Mouse (Mus musculus) olfactory bulb, adult 2 months (tissue): Measurements from ENCODE around the gene Wdr35. TPM values are rescaled to one million over a fixed set of nuclear protein-coding genes. Genes with fewer than 3 reads are reported as not detected.

Experiments
- H3K27ac ChIP-seq: fragments of 200-500 bp; 2 replicates; pipeline ENCODE4 v1.5.1; 2012; ENCODE audit warnings: low read depth, low read length; ENCODE audit not compliant: insufficient read depth
- H3K4me1 ChIP-seq: fragments of 200-500 bp; 2 replicates; pipeline ENCODE4 v1.6.1; 2012; ENCODE audit warnings: low read length; ENCODE audit not compliant: control insufficient read depth, insufficient read depth
- H3K4me3 ChIP-seq: fragments of 200-500 bp; 2 replicates; pipeline ENCODE4 v1.5.1; 2012; ENCODE audit warnings: mild to moderate bottlenecking, low read depth, low read length, moderate library complexity; ENCODE audit not compliant: insufficient read depth
- CTCF ChIP-seq: fragments of 200-500 bp; IDR thresholded peaks from 2 replicates; pipeline ENCODE4 v1.5.1; 2012; ENCODE audit warnings: low read depth, mild to moderate bottlenecking, low read length, moderate library complexity; ENCODE audit not compliant: insufficient read depth
- POLR2A ChIP-seq: fragments of 200-500 bp; IDR thresholded peaks from 2 replicates; pipeline ENCODE4 v1.6.1; 2012; ENCODE audit warnings: mild to moderate bottlenecking, low read depth, low read length, moderate library complexity; ENCODE audit not compliant: insufficient read depth
- WGBS: fragments of 180-500 bp; shearing (Covaris S2); methylation state at CpG from one replicate; pipeline ENCODE4 v1.1.7; 2018; 5-methylcytosine and 5-hydroxymethylcytosine counted together
- polyA plus RNA-seq: library from polyadenylated mRNA; stranded (reverse); fragments of >200 nt; gene quantifications from 2 replicates; pipeline ENCODE4 v1.2.4, GENCODE M21; 2012; ENCODE audit warnings: low replicate concordance; ENCODE audit not compliant: missing spikeins, insufficient read depth, insufficient read length

Wdr35 gene
- polyA plus RNA-seq, 1 experiment = not detected

DNA sequence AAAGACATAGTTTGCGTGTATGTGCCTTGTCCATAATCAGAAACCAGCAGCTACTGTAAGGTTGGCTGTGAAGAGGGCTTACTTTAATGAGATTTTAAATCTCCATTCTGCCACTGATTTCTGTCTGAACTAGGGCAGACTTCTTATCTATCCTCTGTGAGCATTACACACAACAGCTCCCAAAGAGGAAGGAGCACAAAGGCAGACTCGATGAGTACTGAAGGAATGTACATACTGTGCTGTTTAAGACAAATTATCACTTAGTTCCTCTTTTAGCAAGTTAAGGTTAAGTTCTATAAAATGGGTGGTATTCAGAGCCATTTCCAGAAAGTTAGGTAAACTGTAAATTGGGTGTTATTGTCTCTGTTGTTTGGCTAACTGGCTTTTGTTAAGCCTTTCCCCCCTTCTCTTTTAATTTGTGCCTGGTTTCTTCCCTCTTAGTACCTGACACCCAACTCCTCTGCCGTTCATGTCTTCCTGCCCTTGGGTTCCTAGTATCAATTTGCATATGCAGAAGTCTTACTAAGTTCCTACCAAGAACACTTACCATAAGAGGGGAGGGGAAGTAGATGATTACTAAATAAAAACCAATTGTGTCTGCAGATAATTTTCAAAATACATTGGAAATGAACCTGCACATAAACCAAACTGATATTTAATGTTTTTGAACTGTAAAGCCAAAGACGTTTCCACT lies 31.8 kb upstream of the Wdr35 start:
- no peak for TF ChIP-seq CTCF
- TF ChIP-seq POLR2A = no peak
- Histone ChIP-seq H3K27ac (no peak overlapping the region), H3K4me3 (no peak overlapping the region), H3K4me1 (no peaks in the 10 kb centered on the region)
- WGBS = 68% methylated on average over 4 of the region's 4 CpGs

DNA sequence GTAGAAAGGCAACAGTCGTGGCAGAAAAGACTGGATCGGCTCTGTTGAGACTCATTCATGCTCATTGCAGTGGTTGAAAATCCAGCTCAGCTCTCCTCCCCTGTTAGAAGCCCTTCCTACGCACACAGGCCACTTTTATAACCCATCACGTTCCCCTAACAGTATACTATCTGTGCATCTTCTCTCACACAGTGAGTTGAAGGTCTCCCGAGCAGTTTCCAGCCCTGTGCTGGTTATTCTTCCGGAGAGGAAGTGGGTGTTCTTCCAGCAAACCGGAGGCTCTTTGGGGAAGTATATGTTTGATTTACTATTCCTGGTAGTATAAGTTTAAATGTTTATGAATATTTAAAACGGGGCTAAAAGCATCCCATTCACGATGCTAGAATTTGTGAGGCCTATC lies 26.5 kb upstream of the Wdr35 start:
- Histone ChIP-seq H3K4me1 (peaks cover 9% of the 10 kb centered on the region), H3K27ac (no peak overlapping the region), H3K4me3 (no peak overlapping the region)
- WGBS = 62% methylated on average over 9 of the region's 9 CpGs
- no peak for TF ChIP-seq POLR2A
- no peak for TF ChIP-seq CTCF

DNA sequence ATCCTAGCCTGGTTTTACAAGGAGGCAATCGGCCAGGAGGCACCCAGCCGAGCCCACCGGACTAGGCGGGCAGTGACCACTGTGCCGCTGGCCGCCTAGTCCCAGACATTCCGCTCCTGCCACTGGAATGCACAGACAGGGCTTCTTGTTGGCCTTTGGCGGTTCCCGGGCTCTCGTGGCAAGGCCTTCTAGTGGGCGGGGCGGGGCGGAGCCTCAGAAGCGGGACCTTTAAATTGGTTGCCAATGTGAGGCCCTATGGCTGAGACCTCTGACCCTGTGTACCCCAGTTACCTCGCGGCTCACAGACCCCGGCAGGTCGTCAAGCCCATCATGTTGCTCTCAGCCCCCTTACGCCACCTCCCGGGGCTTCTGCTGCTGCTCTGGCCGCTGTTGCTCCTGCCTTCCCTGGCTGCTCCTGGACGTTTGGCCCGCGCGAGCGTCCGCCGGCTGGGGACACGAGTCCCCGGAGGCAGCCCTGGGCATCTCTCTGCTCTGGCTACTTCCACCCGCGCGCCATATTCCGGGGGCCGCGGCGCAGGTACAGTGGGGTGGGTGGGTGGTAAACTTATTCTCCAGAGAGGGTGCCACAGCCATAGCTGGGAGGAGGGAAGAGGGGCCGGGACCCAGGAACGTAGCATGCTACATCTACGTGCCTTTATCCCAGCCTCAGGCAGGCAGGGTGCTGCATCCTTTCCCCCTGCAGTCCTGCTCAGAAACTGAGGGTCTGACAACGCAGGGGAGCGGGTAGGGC lies 25.8 kb upstream of the Wdr35 start, which contains the start of gene Matn3:
Gene Matn3 (plus strand): TSS at position 216 of the 751 bp plus-strand sequence.
- TF ChIP-seq POLR2A (no peak), CTCF (no peak)
- peak within 1 kb of the TSS; percentile 31 for H3K4me3 ChIP-seq
- H3K27ac ChIP-seq = no peak within 1 kb of the TSS
- 4% methylated on average over 42 of the region's 42 CpGs for WGBS
- H3K4me1 ChIP-seq = peaks cover 9% of the 10 kb centered on the region

DNA sequence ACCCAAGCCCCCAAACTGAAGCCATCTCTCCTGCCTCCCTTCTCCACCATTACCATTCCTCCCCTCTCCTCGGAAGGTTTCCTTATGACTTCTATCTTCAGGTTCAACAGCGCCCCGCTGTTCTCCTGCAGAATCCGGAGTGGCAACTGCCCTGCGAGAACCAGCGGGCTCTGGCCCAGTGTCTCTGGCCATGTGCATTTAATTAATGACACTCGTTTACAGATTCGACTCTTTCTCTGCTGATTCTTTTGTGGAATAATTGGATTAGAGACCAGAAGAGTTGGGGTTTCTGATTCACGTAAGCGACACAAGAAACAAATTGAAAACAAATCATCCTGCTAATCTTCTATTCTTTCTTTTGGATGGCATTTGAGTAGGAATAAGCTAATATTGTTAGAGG lies 20.6 kb upstream of the Wdr35 start:
- 63% methylated on average over 10 of the region's 10 CpGs for WGBS
- TF ChIP-seq CTCF (no peak), POLR2A (no peak)
- no peak overlapping the region for H3K27ac ChIP-seq
- H3K4me3 ChIP-seq = no peak overlapping the region
- H3K4me1 ChIP-seq = peaks cover 7% of the 10 kb centered on the region

DNA sequence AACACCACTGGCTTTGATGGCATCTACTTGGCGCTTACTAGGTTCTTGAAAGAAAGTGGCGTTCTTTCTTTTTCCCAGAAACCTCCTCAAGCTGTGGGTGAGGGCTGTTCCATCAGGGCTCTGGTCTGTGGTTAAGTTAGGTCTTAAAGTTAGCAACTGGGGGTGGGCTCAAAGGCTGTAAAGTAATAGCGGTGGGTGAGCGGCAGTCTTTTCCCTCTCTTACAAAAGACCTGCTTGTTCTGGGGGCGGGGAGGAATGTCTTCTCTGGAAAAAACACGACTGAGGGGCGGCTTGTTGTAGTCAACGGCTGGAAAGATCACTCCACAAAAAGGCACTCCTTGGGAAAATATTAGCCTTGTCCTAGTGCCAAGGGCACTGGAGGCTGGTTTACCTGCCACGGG lies 19.5 kb upstream of the Wdr35 start:
- 41% methylated on average over 9 of the region's 9 CpGs for WGBS
- H3K4me3 ChIP-seq = no peak overlapping the region
- no peak overlapping the region for H3K27ac ChIP-seq
- TF ChIP-seq CTCF (no peak), POLR2A (no peak)
- peaks cover 5% of the 10 kb centered on the region; the same call in 1 of the 2 replicates for H3K4me1 ChIP-seq

DNA sequence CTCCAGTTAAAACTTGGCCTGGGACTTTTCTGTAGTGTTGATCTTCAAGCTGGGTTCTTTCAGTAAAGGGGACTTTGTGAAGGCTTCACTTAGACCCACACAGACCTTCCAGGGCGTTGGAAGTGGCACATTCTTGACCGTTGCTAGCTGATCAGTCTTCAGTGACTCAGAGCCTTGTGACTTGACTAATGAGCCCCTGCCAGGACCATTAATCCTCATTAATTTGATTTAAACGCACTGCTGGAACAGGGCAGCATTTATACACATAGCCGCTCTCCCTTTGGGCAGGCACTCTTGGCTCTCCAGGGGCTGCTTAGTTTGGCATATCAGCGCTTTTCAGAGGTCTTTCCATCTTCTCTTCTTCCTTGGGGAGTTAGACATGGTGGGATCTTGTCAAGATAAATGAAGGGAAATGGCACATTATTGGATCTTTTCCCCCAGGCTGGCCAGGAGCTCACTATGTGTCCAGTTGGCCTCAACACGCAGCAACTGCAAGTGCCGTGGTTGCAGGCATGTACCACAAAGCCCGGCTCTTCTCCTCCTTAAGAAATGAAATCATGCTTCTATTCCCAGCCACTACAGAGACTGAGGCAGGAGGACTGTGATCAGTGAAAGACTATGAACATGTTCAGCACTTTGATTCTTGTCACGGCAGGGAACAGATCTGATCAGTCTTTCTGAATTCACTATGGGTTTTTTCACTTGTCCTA lies 11.9 kb upstream of the Wdr35 start:
- Histone ChIP-seq H3K4me3 (no peak overlapping the region), H3K4me1 (peaks cover 3% of the 10 kb centered on the region; the same call in 1 of the 2 replicates), H3K27ac (no peak overlapping the region)
- TF ChIP-seq CTCF = no peak
- no peak for TF ChIP-seq POLR2A
- 56% methylated on average over 9 of the region's 9 CpGs for WGBS

DNA sequence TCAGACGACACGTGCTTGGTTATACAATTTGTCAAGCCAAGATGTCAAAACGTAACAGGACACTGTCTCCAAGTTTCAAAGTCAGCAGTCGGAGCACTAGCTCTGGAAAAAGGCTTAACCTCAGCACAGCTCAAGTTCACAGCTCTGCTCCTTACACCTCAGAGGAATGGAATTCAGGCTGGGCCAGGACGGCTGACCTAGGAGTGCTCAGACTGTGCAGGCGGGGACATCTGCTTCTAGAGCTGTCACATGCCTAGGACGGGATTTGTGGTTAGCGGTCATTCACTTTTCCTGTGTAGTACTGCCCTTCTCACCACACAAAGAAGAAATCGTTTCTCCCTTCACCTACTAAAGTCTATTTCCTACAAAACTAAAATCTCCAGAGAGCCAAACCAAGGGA lies 3.9 kb upstream of the Wdr35 start:
- Histone ChIP-seq H3K27ac (no peak overlapping the region), H3K4me3 (no peak overlapping the region), H3K4me1 (no peaks in the 10 kb centered on the region)
- TF ChIP-seq POLR2A = no peak
- no peak for TF ChIP-seq CTCF
- WGBS = 49% methylated on average over 9 of the region's 9 CpGs

DNA sequence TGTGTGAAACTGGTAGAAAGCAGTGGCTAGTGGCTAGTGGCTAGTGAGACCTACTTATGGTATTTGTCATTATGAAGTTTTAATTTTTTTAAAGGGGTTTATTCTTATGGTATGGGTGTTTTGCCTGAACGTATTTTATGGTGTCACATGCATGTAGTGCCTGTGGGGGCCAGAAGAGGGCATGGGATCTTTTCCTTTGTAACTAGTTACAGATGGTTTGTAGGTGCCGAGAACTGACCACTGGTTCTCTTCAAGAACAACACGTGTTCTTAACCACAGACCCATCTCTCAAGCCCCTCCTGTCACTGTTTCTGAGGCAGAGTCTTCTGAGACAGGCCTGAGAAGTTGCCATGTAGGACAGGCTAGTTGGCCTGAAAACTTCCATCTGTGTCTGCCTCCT lies 1.4 kb downstream of the Wdr35 start:
- TF ChIP-seq CTCF = no peak
- no peak for TF ChIP-seq POLR2A

DNA sequence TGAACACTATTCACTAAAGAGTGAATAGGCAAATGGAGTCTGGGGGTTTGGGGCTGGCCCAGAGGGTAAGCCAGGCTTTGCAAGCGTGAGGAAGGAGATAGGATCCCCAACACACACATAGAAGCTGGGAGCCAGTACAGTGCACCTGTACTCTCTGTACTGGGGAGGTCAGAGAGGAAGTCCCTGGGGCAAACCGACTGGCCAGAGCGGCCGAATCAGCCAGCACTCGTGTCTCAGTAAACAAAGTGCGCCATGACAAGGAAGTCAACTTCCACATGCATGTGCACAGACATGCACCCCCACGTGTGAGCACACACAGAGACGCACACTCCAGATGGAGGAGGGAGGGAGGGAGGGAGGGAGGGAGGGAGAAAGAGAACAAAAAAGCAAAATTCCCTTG lies 19.5 kb downstream of the Wdr35 start:
- 65% methylated on average over 8 of the region's 8 CpGs for WGBS

More for the DNA sequence above, 1.4 kb downstream of the Wdr35 start:
- Histone ChIP-seq H3K4me1 (no peaks in the 10 kb centered on the region), H3K27ac (no peak overlapping the region), H3K4me3 (no peak overlapping the region)
- WGBS = 86% methylated on average over 3 of the region's 3 CpGs

More for the DNA sequence above, 19.5 kb downstream of the Wdr35 start:
- no peak for TF ChIP-seq POLR2A
- TF ChIP-seq CTCF = no peak
- Histone ChIP-seq H3K4me1 (0 out of 2 replicates have a peak, but pooled peaks cover 3% of the 10 kb centered on the region), H3K27ac (no peak overlapping the region; the same call in 1 of the 2 replicates), H3K4me3 (no peak overlapping the region)
